Mouse (Mus musculus) c-Kit-positive CD71-negative TER-119-negative erythroid progenitor cells, embryonic 14.5 days (primary cell): ENCODE measurements around the gene Glod5.
"Not testable (repeated sequence)": the region's sequence is repeated elsewhere in the genome, so short reads cannot be mapped to it uniquely, and the experiment has no call there.

Source experiments
- DNase-seq: peaks from one replicate; pipeline ENCODE4 v3.0.0-alpha.2; 2013; ENCODE audit warnings: low read depth

The Glod5 gene

DNA sequence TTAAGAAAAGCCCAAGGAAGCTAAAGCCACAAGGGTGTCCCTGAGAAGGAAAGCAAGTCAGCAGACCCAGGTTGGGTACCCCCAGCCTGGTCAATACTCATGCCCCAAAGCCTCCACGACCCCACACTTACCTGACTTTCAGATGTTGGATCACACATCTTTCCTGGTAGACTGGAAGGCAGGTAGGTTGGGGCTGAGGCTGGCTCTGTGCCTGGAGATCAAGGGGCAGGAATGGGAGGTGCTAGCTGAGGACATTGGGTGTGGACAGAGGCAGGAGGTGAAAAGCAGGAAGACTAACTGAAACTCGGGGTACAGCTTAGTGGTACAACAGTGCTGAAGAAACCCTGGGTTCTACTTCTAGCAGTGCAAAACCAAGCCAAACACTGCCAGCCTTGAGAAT is at the start of gene Glod5:
Gene Glod5, minus strand, starts transcription at position 207 of the 400 bp plus-strand sequence.
- no peak for DNase-seq

DNA sequence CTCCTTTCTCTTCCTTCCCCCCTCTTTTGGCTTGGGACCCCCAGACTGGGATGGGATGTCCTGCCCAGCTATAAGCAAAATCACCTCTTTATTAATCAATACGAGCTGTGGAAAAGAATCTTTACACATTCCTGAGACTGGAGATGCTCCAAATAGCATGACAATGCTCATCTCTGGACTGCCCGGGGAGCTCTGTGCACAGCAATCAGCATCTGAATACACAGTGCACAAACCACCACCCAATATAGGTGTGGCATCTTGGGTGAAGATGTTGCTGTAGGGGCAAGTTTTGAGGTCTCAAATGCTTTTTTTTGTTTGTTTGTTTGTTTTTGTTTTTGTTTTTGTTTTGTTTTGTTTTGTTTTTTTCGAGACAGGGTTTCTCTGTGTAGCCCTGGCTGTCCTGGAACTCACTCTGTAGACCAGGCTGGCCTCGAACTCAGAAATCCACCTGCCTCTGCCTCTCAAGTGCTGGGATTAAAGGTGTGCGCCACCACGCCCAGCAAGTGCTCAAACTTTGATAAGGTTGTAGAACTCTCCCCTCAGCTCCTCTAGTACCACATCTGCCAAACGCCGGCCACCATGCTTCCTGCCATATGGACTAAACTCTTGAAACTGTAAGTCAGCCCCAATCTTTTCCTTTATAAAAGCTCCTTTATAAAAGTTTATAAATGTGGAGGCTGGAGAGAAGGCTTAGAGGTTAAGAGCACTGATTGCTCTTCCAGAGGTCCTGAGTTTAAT is 32.9 kb upstream of the Glod5 start:
- DNase-seq, result not testable (repeated sequence)

DNA sequence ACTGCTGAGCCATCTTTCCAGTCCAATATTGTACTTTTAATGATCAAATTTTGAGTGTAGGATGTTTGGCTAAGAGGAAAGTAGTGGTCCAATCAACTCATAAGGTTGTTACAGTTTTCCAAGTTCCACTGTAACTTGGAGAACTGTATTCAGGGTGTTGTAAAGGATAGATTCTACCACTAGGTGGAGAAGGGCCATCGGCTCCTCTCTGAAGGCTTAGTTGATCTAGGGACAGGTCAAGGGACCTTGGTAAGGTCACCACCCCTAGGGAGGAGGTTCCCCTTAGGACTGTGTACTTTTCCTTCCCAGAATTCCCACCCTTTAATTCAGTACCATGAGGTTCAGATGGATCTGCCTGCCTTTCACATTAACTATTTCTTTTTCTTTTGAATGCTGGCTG is 14.7 kb upstream of the Glod5 start:
- DNase-seq, result no peak

DNA sequence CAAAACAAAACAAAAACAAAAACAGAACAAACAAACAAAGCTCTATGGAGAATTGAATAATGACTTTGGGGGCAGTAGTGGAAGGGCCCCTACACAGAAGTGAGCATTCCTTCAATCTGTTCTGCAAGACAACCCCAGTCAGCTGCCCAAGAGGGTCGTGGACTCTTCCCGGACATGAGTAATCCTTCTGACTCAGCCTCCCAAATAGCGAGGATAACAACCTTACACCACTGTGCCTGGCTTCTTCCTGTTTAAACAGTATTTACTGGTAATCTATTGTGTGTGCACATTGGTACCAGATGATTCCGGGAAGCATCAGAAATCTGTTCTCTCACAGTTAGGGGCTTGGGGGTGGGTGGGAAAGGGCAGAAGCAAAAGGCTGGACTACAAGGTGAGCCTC is 8.5 kb upstream of the Glod5 start:
- no peak for DNase-seq

DNA sequence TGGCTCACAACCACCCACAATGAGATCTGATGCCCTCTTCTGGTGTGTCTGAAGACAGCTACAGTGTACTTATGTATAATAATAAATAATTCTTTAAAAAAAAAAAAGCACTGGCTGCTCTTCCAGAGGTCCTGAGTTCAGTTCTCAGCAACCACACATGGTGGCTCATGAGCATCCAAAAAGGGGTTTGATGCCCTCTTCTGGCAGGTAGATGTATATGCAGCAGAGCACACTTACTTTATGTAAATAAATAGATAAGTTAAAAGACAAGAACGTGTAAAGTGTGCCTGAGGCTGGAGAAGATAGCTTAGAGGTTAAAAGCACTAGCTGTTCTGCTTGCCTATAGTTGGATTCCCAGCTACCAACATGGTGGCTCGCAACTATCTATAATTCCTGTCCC is 6.5 kb upstream of the Glod5 start:
- DNase-seq, result no peak

DNA sequence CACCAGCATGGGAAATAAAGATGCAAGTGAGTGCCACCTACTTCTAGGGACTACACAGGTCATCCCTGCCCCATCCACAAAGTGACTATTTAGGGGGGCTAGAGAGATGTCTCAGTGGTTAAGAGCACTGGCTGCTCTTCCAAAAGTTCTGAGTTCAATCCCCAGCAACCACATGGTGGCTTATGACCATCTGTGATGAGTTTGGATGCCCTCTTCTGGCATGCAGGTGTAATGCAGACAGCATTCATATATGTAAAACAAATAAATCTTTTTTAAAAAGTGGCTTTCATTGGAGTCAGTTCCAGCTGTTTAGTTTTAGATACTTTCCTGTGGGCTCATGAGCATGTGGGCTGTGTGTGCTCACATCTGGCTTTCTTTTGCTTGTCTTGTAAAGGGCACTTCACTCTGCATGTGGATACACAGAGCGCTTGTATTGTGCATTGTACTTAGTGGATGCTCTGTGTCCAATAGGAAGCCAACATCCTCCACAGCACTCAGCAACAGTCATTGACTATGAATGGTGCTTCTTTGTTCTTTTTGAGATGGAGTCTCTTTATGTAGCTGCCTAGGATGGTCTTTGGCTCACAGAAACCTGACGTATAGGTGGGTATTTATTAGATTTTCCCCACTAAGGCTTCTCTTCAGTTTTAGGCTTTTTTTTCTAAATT is 2.0 kb upstream of the Glod5 start:
- no peak for DNase-seq

DNA sequence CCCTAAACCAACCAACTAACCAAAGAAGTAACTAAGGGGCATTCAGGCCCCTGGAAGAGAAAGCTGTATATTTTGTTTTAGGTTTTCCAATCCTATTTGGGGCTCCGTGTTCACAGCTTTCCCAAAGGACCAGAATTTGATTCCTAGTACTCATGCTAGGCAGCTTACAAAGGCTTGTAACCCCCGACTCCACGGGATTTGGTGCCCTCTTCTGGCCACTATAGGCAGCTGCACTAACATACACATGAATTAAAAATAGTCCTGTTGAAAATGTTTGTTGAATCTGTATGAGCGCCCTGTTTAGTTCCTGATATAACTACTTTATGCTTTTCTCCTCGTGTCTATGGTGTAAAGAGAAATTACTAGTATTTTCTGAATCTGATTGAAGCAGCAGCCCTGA is 1.1 kb downstream of the Glod5 start:
- no peak for DNase-seq

DNA sequence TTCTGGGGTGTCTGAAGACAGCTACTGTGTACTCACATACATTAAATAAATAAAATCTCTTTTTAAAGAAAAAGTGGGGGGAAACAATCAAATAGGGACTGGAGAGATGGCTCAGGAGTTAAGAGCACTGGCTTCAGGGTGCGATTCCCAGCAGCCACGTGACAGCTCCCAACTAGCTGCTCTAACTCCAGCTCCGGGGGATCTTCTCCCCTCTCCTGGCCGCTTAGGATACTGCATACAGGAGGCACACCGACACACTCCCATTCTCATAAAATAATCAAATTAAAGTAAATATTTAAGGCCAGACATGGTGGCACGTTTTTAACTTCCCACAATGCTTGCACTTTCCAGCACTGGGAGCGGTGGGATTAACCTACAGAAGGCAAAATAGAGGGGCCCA is 2.6 kb downstream of the Glod5 start:
- not testable (repeated sequence) for DNase-seq

DNA sequence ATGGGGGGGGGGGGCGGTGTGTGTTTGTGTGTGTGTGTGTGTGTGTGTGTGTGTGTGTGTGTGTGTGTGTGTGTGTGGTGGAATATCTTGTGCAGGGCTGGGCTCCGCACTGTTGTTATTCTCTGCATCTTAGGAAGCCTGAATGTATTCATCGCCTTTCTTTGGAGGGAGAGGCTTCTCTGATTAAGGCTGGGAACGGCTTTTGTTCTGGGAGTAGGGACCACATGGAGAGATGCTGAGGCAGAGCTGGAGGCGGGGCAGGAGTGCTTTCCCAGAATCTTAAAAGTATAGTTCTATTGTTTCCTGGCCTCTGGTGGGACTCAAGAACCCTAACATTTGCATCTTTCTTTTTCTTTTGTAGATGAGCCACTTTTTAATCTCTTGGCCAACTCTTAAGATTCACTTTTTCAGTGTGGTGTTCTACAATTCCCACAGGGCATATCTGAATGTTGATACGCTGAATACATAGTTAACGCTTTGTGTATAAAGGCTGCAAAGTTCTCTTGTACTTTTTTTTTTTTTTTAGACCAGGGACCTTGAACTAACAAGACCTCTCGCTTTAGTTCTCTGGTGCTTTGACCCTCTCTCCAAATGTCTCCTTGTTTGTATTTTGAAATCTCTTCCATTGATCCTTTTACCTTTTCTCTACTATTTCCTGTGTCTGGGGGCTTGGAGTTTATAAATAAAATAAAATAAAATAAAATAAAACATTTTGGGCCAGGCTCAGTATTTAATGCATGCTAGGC is 4.5 kb downstream of the Glod5 start:
- no peak for DNase-seq

DNA sequence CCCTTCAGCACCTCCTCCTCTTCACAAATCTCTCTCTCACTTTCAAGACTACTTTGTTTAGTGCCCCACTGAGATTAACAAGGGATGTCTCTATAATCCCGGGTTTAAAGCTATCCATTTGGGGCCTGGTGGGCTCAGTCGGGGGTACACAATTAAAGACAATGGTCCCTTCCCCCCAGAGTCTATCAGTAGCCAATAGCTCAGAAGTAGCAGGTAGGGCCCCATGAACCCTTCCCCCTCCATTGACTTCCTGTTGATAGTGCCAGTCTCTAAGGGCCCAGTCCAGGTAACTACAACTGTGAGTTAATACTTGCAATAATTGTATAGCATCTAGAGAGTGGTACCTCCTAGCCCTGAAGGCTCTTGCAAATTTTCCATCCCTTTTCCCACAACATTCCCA is 5.1 kb downstream of the Glod5 start:
- no peak for DNase-seq

DNA sequence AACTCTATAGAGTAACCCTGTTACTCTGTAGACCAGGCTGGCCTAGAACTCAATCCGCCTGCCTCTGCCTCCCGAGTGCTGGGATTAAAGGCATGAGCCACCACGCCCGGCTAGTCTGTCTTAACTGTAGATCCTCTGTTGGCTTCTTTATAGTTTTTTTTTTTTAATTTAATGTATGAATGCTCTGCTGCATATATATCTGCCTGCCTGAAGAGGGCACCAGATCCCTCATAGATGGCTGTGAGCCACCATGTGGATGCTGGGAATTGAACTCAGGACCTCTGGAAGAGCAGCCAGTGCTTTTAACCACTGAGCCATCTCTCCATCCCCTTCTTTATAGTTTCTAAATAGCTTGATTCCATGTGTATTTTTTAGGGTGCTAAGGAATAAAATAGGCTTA is 8.9 kb downstream of the Glod5 start:
- not testable (repeated sequence) for DNase-seq

DNA sequence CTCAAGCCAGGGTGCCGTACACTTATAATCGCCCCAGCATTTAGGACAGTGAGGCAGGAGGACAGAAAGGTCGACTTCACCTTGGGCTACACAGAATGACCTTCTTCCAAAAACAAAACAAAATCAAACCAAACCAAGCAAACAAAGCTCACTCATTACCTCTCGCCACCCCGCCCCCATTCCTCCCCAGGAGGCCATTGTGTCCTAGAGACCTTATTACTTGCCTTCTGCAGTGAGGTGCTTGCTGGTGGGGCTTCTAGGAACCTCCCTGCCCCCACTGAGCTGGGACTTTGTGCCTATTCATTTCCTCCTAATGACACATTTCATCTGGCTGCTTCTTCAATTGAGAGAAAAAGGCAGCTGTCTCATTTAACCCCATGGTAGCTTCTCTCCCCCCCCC is 9.7 kb downstream of the Glod5 start:
- DNase-seq, result no peak

DNA sequence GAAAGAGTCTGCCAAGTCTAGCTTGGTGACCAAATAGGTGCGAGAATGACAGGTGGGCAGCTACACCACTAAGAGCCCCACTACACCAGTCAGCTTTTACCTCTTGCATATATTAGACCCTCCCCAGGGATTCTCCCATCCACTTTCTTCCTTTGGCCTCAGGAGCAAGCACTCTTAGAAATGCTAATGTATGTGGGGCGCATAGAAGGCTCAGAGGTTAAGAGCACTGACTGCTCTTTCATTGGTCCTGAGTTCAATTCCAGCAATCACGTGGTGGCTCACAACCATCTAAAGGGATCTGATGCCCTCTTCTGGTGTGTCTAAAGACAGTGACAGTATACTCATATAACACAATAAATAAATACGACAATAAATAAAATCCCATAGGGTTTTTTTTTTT is 15.3 kb downstream of the Glod5 start:
- DNase-seq, result no peak

DNA sequence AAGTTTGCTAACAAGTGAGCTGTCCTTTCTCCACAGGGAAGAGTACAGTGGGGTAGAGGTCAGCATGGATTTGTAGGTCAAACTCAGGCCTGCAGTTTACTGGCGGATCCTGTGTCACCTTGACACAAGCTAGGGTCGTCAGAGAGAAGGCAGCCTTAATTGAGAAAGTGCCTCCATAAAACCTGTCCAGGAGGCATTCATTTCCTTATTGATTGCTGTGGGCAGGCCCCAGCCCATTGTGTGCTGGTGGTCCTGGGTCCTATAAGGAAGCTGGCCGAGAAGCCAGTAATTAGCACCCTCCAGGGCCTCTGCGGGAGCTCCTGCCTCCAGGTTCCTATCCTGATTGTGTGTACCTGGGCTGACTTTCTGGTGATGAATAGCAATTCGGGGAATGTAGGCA is 16.3 kb downstream of the Glod5 start:
- DNase-seq, result no peak

DNA sequence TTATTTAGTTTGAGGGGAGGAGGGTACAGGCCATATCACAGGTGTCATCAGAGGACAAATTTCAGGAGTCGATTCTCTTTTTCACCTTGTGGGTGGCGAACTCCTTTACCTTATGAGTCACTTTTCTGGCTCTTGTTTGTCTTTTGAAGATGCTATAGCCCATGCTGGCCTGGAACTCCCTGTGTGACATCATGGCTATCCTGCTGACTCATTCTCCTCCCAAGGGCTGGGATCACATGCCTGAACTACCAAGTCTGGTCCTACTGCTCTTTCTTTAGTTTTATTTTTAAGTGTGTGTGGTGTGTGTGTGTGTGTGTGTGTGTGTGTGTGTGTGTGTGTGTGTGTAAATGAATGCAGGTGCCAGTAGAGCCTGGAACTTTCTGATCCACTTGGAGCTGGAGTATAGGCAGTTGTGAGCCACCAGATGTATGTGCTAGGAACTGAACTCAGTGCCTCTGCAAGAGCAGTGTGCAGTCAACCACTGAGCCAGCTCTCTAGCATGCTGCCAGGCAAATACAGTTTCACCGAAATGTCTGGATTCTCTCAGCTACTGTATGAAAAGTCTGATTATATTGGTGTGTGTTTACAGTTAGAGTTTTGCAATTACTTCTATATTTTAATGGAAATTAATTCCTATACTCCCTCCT is 17.6 kb downstream of the Glod5 start:
- DNase-seq, result no peak

DNA sequence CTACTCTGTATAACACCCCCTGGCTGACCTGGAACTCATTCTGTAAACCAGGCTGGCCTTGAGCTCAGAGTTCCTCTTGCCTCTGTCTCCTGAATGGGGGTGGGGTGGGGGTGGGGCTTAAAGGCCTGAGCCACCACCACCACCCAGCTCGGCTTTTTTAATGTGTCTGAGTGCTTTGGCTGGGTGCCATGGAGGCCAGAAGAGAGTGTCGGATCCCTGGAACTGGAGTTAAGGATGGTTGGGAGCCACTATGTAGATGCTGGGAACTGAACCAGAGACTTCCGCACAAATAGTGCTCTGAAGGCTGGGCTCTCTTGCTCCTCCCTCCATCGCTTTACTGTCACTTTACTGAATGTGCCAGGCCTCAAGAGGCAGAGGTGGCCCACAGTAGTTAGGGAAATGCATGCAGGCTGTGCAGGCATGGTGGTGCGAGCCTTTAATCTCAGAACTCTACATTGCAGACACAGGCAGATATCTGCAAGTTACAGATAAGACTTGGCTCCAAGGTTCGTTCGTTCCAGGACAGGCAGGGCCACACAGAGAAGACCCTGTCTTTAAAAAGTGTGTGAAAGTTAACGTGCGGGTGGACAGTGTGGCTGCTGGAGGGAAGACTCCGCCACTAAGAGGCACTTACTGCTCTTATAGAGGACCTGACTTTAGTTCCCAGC is 25.1 kb downstream of the Glod5 start:
- no peak for DNase-seq

DNA sequence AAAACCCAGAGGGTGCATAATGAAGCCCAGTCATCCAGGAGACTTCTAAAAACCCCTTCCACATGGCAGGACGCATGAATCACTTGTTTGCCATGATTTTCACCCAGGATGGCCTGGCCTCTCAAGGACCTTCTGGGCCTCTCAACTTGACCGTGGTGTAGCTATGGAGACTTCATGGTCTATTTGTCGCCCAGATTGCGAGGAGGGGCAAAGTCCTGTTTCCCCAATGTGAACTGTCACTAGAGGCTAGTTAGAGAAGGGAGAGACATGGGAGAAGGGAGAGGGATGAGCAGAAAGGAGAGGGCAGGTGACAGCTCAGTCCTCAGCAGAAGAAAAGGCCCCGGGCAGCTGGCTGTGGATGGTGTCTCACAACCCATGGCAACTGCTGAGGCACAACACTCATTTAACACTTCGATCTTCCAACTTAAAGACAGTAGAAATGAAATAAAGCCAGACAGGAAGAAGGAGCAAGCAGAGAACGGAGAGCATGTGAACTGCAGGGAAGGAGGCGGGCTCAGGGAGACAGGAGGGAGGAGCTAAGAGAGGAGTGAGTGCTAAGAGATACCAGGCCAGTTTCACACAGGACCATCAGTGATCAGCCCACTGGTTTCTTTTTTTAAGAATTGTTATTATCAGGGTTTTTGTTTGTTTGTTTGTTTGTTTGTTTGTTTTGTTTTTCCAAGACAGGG is 25.8 kb downstream of the Glod5 start:
- DNase-seq, result no peak

DNA sequence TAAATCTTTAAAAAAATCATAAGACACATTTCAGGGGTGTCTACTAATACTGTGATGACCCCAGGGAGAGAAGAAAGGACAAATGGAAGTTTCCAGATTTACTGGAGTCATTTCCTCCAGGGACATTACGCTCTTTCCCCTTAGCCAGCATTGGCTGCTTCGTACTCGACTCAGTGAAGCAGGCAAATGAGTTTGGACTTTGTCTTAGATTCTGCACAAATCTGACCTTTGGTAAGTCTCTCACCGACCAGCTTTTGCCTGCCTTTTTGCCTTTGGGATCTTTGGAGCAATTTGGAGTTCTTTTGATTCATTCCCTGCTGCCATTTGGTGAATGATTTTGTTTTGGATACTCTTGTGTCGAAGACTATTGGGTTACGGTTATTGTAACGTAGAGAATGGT is 36.9 kb downstream of the Glod5 start:
- no peak for DNase-seq

DNA sequence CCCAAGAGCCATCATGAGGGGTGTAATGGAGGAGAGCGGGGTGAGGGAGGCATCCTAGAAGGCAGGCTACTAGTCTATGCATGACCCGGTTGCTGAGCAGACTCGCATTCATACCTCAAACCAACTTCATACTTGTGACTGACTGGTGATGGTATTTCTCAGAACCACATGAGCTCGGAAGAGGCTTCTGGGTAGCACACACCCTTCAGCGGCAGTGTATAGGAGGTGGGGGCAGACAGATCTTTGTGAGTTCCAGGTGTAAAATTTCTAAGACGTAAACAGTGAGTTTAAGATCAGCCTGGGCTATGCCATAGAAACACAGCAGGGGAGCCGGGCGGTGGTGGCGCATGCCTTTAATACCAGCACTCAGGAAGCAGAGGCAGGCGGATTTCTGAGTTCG is 40.4 kb downstream of the Glod5 start, which contains the start of gene Gata1:
Gene Gata1, minus strand, starts transcription at position 180 of the 400 bp plus-strand sequence.
- no peak for DNase-seq

DNA sequence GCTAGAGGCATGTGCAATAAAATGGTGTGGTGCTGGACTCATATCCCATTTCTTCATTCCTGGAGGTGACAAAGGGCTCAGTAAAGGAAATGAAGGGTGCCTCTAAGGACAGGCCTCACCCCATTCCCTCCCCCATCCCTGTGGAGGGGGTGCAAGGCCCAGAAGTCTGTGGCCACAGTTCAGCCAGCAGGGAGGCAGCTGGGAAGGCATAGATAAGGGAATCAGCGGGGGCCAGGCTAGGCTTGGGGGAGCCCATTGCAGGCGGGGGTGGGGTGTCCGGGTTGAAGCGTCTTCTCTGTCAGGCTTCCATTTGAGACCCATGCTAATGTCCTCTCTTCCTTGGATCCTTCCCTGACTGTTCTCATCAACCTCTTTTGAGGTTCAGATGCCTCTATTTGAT is 47.0 kb downstream of the Glod5 start:
- DNase-seq, result no peak

DNA sequence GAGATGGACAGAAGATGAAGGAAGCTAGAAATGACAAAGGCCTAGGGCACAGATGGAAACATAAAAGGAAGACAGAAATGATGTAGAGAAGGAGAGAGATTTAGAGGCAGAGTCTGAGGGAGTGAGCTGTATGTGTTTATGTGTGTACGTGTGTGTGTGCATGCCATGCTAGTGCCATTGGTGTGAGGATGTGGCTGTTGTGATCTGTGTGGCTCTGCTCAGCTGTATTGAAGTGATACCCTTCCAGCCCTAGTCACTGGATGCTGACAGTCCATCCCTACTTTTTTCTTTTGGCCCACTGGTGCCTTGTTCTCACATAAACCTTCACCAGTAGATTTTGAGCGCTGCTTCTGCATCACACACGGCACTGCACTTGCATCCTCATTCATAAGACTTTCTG is 49.4 kb downstream of the Glod5 start:
- DNase-seq, result no peak
